Mouse (Mus musculus) heart, postnatal 25 days (tissue): ENCODE results near the gene Gnat2. TPM values are rescaled to one million over a fixed set of nuclear protein-coding genes. Genes with fewer than 3 reads are reported as not detected.

ENCODE experiments used
- DNase-seq: peaks from one replicate; pipeline ENCODE4 v3.0.0; 2022; ENCODE audit warnings: low spot score
- intact Hi-C: fragments of 180-260 bp; cut with DNase I; formaldehyde crosslinking; loops from one replicate; pipeline ENCODE4 v1.15.1; 2025
- total RNA-seq, 2 experiments: library from RNA; stranded (reverse); gene quantifications; 2 replicates each; pipeline ENCODE4 v1.2.3; 2021

The Gnat2 gene
- total RNA-seq, 2 experiments from 2014 or later: not detected

DNA sequence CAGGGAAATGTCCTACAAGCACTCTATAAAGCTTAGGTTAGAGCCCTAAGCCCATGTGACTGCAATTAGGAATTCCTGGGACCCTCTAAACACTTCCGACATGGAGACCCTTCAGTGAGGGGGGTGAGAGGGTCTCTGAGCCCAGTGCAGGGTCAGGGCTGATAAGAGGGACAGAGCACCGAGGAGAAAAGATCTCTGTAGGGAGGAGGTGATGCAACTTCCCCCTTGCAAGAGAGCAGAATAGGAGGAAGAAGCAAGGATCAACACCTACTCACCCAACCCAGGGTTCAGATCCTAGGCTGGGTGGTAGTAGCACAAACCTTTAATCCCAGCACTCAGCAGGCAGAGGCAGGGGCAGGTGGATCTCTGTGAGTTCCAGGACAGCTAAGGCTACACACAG lies 9.4 kb upstream of the Gnat2 start:
- no peak for DNase-seq
- intact Hi-C loops: no loop called here

DNA sequence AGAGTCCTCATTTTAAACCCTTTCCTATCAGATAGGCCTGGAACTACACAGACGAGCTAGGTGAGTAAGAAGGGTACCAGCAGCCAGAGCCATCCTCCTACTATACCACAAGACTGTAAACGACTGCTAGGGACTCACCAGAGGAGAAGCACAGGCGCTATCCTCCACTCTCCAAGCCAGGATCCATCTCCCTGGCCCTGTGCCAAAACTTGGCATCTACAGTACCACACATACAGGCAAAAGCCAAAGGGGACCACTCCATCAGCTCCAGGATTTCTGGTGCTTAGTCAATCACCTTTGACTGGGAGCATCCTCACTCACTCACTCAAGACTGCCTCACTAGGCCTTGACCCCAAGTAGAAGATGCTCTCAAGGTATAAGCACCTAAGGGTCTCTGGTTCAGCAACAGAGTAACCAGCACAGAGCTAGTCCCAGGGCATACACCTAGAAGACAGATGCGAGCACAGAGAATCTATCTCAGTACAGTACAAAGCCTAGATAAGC lies 8.6 kb upstream of the Gnat2 start:
- no peak for DNase-seq
- intact Hi-C loops: no loop called here

DNA sequence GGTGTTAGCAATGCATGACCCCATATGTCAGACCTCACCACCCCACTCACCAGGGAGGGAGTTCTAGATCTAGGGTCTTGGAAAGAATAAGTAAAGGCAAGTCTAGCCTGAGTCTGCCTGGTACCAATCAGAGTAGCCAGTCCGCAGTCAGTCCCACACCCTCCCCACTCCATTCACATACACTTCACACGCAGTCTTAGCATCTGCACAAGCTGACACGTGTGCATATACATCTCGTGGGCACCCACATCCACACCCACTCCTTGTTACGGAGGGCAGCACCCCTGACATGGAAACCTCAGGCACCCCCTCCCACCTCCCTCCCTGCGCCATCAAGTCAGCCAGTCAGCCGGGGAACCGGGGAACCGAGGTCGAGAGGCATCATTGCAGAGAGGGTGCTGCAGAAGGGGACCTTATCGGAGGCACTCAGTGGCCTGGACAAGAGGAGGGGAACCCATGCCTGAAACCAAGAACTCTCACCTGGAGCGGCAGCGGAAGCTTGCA lies 7.8 kb upstream of the Gnat2 start:
- intact Hi-C loops: no loop called here
- DNase-seq: no peak

DNA sequence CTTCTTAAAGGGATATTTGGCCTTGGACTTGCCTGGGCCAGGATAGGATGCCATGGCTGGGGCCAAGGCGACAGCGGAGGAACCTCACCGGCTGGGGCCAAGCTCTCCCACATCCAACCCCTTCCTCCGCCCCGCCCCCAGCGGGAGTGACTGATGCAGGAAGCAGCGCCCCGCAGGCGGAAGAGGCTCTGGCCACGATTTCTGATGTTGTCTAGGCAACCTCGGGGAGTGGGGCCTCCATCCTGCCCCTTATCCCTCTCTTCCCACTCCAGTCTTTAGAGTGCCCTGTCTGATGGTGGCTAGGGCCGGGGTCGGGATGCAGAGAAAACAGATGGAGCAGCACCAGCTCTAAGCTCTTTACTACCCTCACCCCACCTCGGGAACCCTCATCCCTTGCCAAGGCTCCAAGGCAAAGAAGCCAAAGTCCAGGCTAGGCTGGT lies 7.3 kb upstream of the Gnat2 start:
- intact Hi-C loops: no loop called here
- peak; percentile 92 for DNase-seq

DNA sequence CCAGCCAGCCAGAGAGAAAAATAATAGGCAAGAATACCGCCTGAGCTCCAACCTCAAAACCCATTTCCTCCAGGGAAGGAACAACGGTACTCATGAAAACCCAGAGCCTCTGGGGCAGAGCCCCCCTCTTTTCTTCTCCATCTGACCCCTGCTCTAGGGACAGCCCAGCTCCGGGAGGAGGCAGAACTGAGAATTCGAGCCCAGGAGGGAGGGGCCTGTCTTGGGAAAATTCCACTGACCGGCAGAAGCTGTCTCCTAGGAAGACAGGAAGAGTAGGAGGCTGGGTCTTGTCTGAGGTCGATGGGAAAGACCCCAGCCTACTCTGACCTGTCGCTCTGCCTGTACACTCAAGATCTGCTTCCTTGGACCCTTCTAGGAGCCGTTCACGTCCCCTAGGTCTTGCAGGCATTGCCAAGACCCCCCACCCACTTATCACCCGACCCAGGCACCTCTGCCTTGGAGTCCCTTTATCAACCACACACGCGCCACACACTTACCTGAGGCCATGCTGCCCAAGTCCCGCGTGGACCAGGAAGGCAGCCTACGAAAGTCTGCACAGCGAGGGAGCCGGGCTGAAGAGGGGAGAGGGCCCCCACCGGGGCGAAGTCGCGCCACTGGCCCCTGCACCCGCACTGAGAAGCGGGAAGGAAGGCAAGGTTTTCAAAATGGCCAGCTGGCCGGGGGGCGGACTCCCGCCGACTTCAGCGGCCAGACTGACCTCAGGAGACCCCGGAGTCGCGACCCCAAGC lies 6.7 kb upstream of the Gnat2 start:
- peak; percentile 84 for DNase-seq
- intact Hi-C loops: no loop called here

DNA sequence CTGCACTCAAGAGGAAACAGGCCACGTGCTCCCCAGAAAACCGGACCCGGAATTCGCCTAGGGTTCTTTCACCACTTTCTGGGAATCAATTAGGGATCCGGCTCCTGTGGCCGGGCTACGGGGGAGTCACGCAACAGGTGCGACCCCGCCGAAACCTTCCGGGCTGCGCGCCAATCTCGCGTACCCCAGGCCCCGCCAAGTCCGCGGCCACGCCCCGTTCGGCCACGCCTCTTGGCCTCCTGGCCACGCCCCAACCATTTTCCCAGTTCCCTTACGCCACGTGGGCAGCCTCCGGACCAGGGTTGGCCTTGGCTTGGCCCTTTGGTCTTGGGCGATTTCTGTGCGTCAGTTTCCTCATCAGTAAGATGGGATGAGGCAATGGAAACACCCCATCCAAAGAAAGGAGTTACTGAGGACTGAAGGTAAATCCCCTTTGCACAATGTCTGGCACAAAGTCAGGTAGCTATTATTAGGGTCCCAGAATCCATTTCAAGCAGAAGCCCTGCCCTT lies 6.1 kb upstream of the Gnat2 start, which contains the start of gene Ampd2:
TSS of gene Ampd2 (minus strand) at position 182 of the 510 bp plus-strand sequence.
- DNase-seq: peak; percentile 74
- intact Hi-C loops: no loop called here

DNA sequence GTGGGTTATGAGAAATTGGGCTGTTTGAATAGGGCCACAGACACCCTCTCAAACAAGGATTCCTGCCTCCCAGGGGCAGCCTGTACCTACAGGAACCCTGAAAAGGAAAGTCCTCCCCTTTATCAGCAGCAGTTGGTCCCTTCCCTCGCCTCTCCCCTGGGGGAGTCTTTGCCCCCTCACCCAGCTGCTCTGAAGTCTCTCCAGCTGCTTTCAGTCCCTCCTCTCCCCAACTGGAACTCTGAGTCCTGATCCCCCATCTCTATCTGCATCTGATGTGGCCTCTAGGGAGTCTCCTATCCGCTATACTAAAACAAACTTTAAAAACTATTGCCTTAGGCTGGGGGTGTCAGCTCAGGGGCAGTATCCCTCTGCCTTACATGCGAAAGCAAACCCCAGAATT lies 5.3 kb upstream of the Gnat2 start:
- no peak for DNase-seq
- intact Hi-C loops: no loop called here

DNA sequence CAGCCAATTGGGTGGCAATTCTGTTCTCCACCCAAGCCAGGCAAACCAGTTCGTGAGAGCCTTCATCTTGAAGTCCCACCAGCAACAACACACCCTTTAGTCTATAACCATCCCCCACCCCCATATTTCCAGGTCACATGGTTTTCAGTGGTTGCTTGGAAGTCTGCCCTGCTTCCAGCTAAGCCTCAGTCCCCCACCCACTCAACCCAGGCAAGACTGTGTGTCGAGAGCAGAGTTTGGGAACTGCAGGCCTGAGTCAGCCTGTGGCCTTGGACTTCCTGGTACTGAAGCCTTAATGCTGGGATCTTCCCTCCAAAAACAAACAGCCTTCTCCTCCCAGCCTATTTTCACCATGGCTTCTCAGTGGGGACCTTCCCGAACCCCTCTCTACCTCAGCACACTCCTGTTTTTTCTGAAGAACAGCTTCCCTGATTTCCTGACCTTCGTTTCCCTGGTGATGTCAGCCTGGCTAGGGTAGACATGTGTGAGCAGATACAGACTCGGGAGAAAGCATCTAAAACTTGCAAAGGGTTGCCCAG lies 3.7 kb upstream of the Gnat2 start:
- DNase-seq: no peak
- intact Hi-C loops: no loop called here

DNA sequence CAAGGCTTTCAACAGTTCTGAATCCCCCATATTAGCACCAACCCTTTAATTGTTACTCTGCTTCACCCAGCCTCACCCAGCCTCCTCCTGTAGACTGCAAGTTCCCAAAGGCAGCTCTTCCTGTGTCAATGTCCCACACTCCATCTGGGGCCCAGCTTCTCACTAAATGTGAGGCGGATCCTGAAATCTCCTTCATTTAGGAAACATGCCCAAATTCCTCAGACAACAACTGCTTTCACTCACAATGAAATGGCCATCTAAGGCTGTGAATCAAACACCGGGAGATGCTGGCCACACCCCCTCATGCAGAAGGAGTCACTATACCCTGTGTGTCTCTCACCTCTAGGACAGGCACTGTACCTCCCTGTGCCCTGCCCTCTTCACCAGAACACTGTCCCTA lies 2.7 kb upstream of the Gnat2 start:
- no peak for DNase-seq
- intact Hi-C loops: no loop called here

DNA sequence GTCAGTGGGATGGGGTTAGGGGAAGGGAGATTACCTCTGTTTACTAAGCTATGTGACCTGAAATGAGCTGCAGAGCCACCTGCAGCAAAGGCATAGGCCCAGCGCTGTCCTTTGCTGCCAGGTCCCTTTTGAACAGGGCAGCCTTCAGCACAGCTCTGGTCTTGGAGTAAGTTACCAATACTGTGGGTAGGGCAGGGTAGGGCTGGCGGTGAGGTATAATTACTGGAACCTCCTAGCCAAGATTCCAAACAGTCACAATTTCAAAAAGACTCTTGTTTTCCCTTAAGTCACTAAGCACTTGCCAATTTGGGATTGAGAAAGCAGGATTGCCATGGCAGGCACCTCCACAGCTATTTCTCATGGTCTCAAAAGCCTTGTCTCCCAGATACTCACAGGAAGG lies 2.0 kb upstream of the Gnat2 start:
- no peak for DNase-seq
- intact Hi-C loops: no loop called here

DNA sequence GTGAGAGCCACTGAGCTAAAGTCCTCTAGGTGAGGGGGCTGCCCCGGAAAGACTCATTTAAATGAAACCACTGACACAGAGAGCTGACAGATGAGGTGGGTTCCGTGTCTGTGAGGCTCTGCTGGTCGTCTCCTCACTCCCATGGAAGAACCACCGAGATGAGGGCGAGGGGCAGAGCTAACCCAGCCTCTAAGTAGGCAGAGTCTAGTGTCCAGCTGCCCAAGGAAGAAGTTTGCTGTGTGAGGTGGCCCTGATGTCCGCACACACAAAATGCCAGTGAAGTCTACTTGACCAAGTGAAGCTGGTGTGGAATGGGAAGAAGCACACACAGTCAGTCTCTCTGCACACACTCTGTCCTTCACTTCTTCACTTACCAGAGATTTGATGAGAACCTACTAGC lies 559 bp upstream of the Gnat2 start:
- DNase-seq: no peak
- intact Hi-C loops: no loop called here

DNA sequence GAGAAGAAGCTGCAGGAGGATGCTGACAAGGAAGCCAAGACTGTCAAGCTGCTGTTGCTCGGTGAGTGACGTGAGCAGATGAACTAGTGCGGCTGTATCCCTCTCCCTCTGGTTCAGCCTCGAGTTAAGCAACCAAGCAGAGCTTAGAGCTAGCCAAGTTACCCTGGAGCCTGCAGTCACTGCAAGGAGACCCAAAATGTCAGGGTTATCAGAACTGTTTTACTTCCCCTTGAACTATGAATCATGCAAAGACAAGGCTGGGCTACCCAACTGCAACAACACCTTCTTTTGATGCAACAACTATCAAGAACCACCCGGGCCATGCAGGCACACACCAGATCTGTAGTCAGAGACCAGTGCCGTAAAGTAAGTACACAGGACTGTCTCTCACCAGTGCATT lies 717 bp downstream of the Gnat2 start:
- intact Hi-C loops: no loop called here
- DNase-seq: no peak

DNA sequence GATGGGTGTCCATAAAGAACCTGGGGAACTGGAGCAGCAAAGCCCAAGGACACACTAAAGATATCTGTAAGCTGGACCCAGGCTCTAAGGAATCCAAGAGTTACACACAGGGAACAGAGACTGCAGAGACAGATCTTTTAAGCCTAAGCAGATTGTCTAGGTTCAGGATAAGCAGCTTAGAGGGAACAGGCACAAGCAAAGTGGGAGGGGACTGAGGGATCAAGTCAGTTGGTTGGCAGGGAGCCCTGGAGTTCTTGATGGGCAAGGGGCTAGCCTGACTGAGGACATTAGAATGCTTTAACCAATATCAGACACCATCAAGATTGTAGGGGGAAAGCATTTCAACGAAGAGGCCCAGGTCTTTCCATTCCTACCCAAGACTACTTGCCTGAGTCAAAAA lies 1.6 kb downstream of the Gnat2 start:
- intact Hi-C loops: no loop called here
- DNase-seq: no peak

DNA sequence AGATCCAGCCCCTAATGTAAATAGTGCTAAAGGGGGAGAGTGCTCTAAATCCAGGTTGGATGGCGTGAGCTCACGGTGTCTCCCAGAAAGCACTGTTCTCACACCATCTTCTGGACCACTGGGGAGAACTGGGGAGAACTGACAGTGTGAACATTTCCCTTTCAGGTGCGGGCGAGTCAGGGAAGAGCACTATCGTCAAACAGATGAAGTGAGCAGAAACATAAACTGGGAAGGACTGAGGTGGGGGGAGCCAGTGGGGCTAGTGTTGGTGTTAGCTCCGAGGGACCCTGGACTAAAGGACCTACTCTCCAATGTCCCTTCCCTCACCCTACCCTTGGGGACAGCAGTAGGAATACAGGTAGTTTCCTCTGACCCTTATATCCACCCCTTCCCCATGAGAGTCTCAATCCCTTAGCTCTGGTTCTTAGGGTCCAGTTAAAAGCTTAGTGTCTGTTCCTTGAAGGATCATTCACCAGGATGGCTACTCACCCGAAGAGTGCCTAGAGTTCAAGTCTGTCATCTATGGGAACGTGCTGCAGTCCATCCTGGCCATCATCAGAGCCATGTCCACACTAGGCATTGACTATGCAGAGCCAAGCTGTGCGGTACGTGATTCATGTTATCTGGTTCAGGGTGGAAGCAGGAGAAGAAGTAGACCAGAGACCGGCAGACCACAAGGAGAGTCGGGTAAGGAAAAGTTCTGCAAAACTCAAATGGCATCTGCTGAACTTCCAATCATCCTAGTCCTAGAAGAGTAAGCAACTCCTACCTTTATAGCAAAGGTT lies 2.6 kb downstream of the Gnat2 start:
- no peak for DNase-seq

DNA sequence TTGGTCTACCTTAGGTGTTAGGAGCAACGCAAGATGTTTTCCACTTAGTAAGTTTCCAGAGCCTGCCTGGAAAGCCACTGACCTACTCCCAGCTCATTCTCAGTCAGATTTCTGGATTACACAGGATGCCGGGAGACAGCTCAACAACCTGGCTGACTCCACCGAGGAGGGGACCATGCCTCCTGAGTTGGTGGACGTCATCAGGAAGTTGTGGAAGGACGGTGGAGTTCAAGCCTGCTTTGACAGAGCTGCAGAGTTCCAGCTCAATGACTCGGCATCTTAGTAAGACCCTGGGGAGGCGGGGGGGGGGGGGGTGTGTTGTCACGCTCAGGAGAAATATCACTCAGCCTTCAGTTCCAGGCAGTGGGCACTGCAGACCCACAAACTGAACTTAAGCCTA lies 3.6 kb downstream of the Gnat2 start:
- DNase-seq: no peak
- intact Hi-C loops: no loop called here

More for the DNA sequence above, 2.6 kb downstream of the Gnat2 start:
- intact Hi-C loops: no loop called here

DNA sequence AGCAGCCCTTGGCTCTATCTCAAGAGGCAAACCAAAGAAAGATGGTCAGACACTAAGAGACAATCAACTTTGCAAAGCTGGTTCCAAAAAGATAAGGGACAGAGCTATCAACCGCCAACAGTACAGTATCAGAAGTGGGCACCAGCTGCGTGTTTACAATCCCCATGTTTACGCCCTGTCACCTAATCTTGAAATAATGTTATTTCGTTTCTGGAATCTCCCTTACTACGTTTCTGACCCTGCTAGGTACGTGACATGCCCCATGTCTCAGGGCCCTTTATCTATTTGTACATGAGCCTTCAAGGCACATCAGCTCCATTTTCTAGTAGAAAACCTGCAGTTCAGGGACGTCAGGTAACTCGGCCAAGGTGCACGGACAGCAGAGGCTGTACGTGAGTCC lies 4.1 kb downstream of the Gnat2 start:
- intact Hi-C loops: no loop called here
- DNase-seq: no peak

DNA sequence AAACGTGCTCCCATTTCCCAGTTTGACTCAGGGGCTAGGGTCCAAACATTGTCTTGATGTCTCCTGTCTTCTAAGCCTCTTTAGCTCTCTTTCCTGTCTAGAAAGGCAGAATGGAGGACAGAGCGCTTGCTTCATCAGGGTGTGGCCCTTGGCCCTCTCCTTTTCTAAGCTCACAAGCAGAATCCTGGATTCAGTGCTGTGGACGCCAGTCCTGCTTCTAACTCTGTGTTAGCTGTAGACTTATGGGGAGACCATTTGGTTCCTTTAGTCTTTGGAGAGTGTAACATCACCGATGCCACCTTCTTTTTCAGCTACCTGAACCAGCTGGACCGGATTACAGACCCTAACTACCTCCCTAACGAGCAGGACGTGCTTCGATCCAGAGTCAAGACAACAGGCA lies 5.1 kb downstream of the Gnat2 start:
- intact Hi-C loops: no loop called here
- no peak for DNase-seq

DNA sequence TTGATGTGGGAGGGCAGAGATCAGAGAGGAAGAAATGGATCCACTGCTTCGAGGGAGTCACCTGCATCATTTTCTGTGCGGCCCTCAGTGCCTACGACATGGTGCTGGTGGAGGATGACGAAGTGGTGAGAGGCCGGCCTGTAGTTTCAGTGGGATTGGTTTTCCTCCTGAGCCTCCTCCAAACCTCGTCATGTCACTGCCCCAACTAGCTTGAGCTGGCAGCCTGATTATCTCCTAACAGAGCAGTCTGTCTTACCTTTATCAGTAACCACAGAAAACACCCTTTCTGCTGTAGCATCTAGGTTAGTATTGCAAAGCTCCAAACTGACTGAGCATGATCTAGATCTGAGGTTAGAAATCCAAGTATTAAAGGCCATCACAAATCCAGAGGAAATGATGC lies 5.7 kb downstream of the Gnat2 start:
- no peak for DNase-seq
- intact Hi-C loops: no loop called here

DNA sequence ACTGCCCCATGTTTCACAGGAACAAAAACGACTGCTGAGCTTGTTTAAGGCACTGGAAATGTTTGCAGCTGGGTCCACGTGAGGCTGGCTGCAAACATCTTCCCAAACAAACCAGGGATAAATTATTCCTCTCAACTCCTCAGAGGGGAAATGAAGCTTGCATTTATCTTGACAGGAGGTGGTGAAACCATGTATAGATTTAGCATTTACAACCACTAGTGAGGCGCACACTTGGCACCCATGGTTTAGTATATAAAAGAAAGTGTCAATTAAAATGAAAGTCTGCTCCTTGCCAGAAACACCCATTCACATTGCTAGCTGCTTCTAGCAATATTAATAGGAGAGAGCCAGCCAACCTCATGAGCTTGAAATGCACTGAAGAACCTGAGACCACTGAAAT lies 9.0 kb downstream of the Gnat2 start:
- intact Hi-C loops: no loop called here
- DNase-seq: no peak

DNA sequence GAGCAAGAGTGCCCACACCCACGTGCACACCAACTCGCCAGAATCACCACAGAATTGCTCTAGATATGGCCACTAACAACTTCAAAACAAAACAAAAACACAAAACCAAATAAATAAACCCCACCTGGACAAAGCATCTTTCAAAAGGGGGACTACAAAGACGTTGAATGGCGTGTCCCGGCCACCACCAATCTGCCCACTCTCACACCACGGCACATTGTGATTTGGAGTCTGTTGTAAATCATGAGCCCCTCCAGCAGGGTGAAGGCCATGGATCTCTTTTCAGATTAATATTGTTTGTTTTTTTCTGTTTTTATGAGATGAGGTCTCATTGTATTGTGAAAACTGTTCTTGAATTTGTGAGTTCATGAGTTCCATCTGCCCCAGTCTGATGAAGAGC lies 9.5 kb downstream of the Gnat2 start:
- no peak for DNase-seq
- intact Hi-C loops: no loop called here

DNA sequence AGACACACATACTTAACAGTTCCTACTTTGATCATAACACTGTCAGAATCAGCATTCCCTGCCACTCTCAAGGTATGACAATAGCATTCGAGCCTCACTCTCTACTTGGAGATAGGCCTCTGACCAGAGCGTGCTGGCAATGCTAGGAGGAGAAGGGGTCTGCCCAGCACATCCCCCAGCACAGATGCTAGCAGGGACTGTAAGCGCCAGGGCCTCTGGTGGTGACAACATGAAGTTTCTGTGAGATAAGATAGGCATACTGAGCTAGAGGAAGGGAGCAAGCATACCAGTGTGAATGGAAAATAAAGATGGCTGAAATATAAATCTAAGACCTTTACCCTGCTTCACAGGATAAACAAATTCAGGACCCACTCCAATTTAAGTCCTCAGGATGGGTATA lies 12.7 kb downstream of the Gnat2 start:
- no peak for DNase-seq
- intact Hi-C loops: no loop called here
